21 mouse cellular contexts compared by ENCODE assay signal in genomic region chr6:82595461-82596090, GRCm38 (mm10).
DNase-seq lines count a peak whose midpoint lies in the region; ATAC-seq and TF ChIP-seq lines count a peak whose summit lies in the region.
"Had no signal": no experiment of that assay in that cellular context is flagged by ENCODE, and none has a peak within 500 bp of the region (broad histone marks: within the 10 kb centered on the region; RNA-seq: fewer than 3 reads in every experiment).

No protein-coding gene starts in this region.

- peaks cover 9% of the 10 kb centered on the region; the same call in 1 of the 2 replicates for H3K4me1 ChIP-seq in forebrain, embryonic 15.5 days
- H3K4me1 ChIP-seq in forebrain, embryonic 11.5 days (replicated peaks; ENCODE audit: control insufficient read depth, insufficient read depth, low read length), result no peaks in the 10 kb centered on the region
- H3K4me1 ChIP-seq in kidney, postnatal 0 days (replicated peaks; ENCODE audit: insufficient read depth, low read length), result no peaks in the 10 kb centered on the region
- H3K4me1 ChIP-seq in neural tube, embryonic 14.5 days (ENCODE audit: control insufficient read depth, insufficient read depth, low read length), result peaks cover 3% of the 10 kb centered on the region; the same call in 1 of the 2 replicates
- no peaks in the 10 kb centered on the region for H3K4me1 ChIP-seq in liver, embryonic 11.5 days (replicated peaks; ENCODE audit: control insufficient read depth, insufficient read depth, low read length)
- H3K4me1 ChIP-seq: heart, embryonic 13.5 days; liver, embryonic 12.5 days had no signal

- 34% methylated on average over 8 of the region's 8 CpGs for WGBS in forebrain, embryonic 15.5 days
- 65% methylated on average over 8 of the region's 8 CpGs for WGBS in forebrain, embryonic 11.5 days
- 38% methylated on average over 8 of the region's 8 CpGs for WGBS in kidney, postnatal 0 days
- 46% methylated on average over 8 of the region's 8 CpGs for WGBS in neural tube, embryonic 14.5 days
- WGBS in liver, embryonic 11.5 days, result 75% methylated on average over 8 of the region's 8 CpGs

- no peak for DNase-seq in forebrain, embryonic 11.5 days (ENCODE audit: low spot score)
- peak; percentile 69 for DNase-seq in kidney, postnatal 0 days (ENCODE audit: low spot score)
- no peak for DNase-seq in kidney, postnatal 10 days
- DNase-seq in brain, adult 2 months (ENCODE audit: low read depth, low spot score), result peak; percentile 53
- no peak for DNase-seq in liver, embryonic 11.5 days (ENCODE audit: low spot score)
- DNase-seq: adrenal gland, postnatal 25 days; cerebellum, adult 18-20 months; gastrocnemius, adult 2 months; lung, embryonic 14.5 days; lung, postnatal 4 days; right cerebral cortex, adult 18-20 months; thymus, adult 18-20 months had no signal

- H3K4me2 ChIP-seq in forebrain, embryonic 15.5 days (replicated peaks), result no peak overlapping the region
- H3K4me2 ChIP-seq in forebrain, embryonic 11.5 days (ENCODE audit: low read depth, low read length, severe bottlenecking), result no peak overlapping the region
- no peak overlapping the region for H3K4me2 ChIP-seq in kidney, postnatal 0 days (ENCODE audit: low read length)
- no peak overlapping the region for H3K4me2 ChIP-seq in neural tube, embryonic 14.5 days (ENCODE audit: low read depth, low read length)
- H3K4me2 ChIP-seq in liver, embryonic 11.5 days, result no peak overlapping the region
- H3K4me2 ChIP-seq: heart, embryonic 13.5 days; liver, embryonic 12.5 days; lung, embryonic 14.5 days had no signal

- no peak overlapping the region for H3K4me3 ChIP-seq in forebrain, embryonic 15.5 days
- H3K4me3 ChIP-seq in forebrain, embryonic 11.5 days (ENCODE audit: low read depth, low read length), result no peak overlapping the region
- no peak overlapping the region for H3K4me3 ChIP-seq in kidney, postnatal 0 days (replicated peaks; ENCODE audit: low read depth, low read length)
- no peak overlapping the region for H3K4me3 ChIP-seq in neural tube, embryonic 14.5 days (ENCODE audit: low read depth, low read length)
- H3K4me3 ChIP-seq in liver, embryonic 11.5 days (ENCODE audit: low read depth, low read length), result no peak overlapping the region
- H3K4me3 ChIP-seq: gastrocnemius, adult 2 months; heart, embryonic 13.5 days; limb, embryonic 10.5 days; liver, embryonic 12.5 days; myocyte had no signal

- H3K9ac ChIP-seq in forebrain, embryonic 15.5 days (replicated peaks), result no peak overlapping the region
- no peak overlapping the region for H3K9ac ChIP-seq in forebrain, embryonic 11.5 days (ENCODE audit: low read length)
- no peak overlapping the region for H3K9ac ChIP-seq in kidney, postnatal 0 days (ENCODE audit: low read depth, low read length)
- H3K9ac ChIP-seq in neural tube, embryonic 14.5 days (replicated peaks; ENCODE audit: low read depth, low read length), result no peak overlapping the region
- H3K9ac ChIP-seq in liver, embryonic 11.5 days (ENCODE audit: low read depth, low read length), result no peak overlapping the region
- H3K9ac ChIP-seq: heart, embryonic 13.5 days; liver, embryonic 12.5 days; lung, embryonic 14.5 days had no signal

- no peak for TF ChIP-seq CTCF in kidney, postnatal 0 days (IDR thresholded peaks at IDR 0.05; ENCODE audit: low read depth)

- no peaks in the 10 kb centered on the region for H3K36me3 ChIP-seq in forebrain, embryonic 15.5 days
- no peaks in the 10 kb centered on the region for H3K36me3 ChIP-seq in forebrain, embryonic 11.5 days (ENCODE audit: control insufficient read depth, insufficient read depth, low read length)
- H3K36me3 ChIP-seq in kidney, postnatal 0 days (ENCODE audit: insufficient read depth, low read length), result no peaks in the 10 kb centered on the region
- no peaks in the 10 kb centered on the region for H3K36me3 ChIP-seq in neural tube, embryonic 14.5 days (ENCODE audit: control insufficient read depth, insufficient read depth, low read length)
- no peaks in the 10 kb centered on the region for H3K36me3 ChIP-seq in liver, embryonic 11.5 days (ENCODE audit: control insufficient read depth, insufficient read depth, low read length)
- H3K36me3 ChIP-seq: G1E; heart, embryonic 13.5 days; limb, embryonic 10.5 days; liver, embryonic 12.5 days had no signal

- H3K27me3 ChIP-seq in forebrain, embryonic 15.5 days, result no peaks in the 10 kb centered on the region
- no peaks in the 10 kb centered on the region for H3K27me3 ChIP-seq in forebrain, embryonic 11.5 days (ENCODE audit: control insufficient read depth, insufficient read depth, low read length)
- no peaks in the 10 kb centered on the region for H3K27me3 ChIP-seq in kidney, postnatal 0 days (ENCODE audit: insufficient read depth, low read length)
- no peaks in the 10 kb centered on the region for H3K27me3 ChIP-seq in neural tube, embryonic 14.5 days (ENCODE audit: control insufficient read depth, insufficient read depth, low read length)
- no peaks in the 10 kb centered on the region for H3K27me3 ChIP-seq in liver, embryonic 11.5 days (replicated peaks; ENCODE audit: control insufficient read depth, insufficient read depth, low read length)
- H3K27me3 ChIP-seq: liver, embryonic 12.5 days had no signal

- 0 out of 2 replicates have a peak overlapping the region, but pooled peaks have one; percentile 1 for H3K27ac ChIP-seq in forebrain, embryonic 15.5 days (replicated peaks)
- H3K27ac ChIP-seq in forebrain, embryonic 11.5 days (ENCODE audit: low read depth, low read length), result no peak overlapping the region
- no peak overlapping the region for H3K27ac ChIP-seq in kidney, postnatal 0 days
- H3K27ac ChIP-seq in neural tube, embryonic 14.5 days (ENCODE audit: low read depth, low read length), result peak overlapping the region; percentile 36; the same call in 1 of the 2 replicates
- H3K27ac ChIP-seq in liver, embryonic 11.5 days (ENCODE audit: low read depth, low read length), result no peak overlapping the region
- H3K27ac ChIP-seq: gastrocnemius, adult 2 months; heart, embryonic 13.5 days; limb, embryonic 10.5 days; liver, embryonic 12.5 days had no signal

- no peak for ATAC-seq in forebrain, embryonic 15.5 days (replicated peaks)
- no peak for ATAC-seq in forebrain, embryonic 11.5 days (replicated peaks; ENCODE audit: low FRiP score)
- ATAC-seq in kidney, postnatal 0 days (replicated peaks; ENCODE audit: low FRiP score, low read depth), result no peak
- peak; percentile 61; the same call in 1 of the 2 replicates for ATAC-seq in neural tube, embryonic 14.5 days (ENCODE audit: low read depth)
- no peak for ATAC-seq in granulocyte monocyte progenitor cell, adult 5-6 weeks (replicated peaks; ENCODE audit: poor library complexity, severe bottlenecking)
- no peak for ATAC-seq in liver, embryonic 11.5 days (replicated peaks; ENCODE audit: low FRiP score)
- ATAC-seq: intestine, embryonic 16.5 days; liver, embryonic 12.5 days had no signal

- H3K9me3 ChIP-seq in forebrain, embryonic 15.5 days, result no peaks in the 10 kb centered on the region
- H3K9me3 ChIP-seq in forebrain, embryonic 11.5 days (ENCODE audit: control insufficient read depth, low read length), result no peaks in the 10 kb centered on the region
- no peaks in the 10 kb centered on the region for H3K9me3 ChIP-seq in kidney, postnatal 0 days (replicated peaks; ENCODE audit: low read length)
- no peaks in the 10 kb centered on the region for H3K9me3 ChIP-seq in neural tube, embryonic 14.5 days (ENCODE audit: control insufficient read depth, low read length)
- no peaks in the 10 kb centered on the region for H3K9me3 ChIP-seq in liver, embryonic 11.5 days (ENCODE audit: control insufficient read depth, low read length)
- H3K9me3 ChIP-seq: G1E; limb, embryonic 10.5 days had no signal

Comparison
In these comparisons a context has a peak if more than half of its experiments do, and no peak if none do; other contexts are left out.
1. H3K27ac ChIP-seq: peak in forebrain, embryonic 15.5 days (single experiment) and neural tube, embryonic 14.5 days (single experiment); none in forebrain, embryonic 11.5 days (single experiment), kidney, postnatal 0 days (single experiment) and liver, embryonic 11.5 days (single experiment).
2. DNase-seq: peak in kidney, postnatal 0 days (single experiment) and brain, adult 2 months (single experiment); none in forebrain, embryonic 11.5 days (single experiment), kidney, postnatal 10 days (single experiment) and liver, embryonic 11.5 days (single experiment).